Mouse (Mus musculus) stomach, embryonic 15.5 days (tissue): ENCODE measurements around the gene Noc4l. TPM values are rescaled to one million over a fixed set of nuclear protein-coding genes. Genes with fewer than 3 reads are reported as not detected.

Source experiments
- ATAC-seq: fragments of 200-750 bp; cut with Nextera tagmentation; 2 replicates; pipeline ENCODE4 v1.8.0; 2017; ENCODE audit warnings: low read depth, moderate number of reproducible peaks, moderate TSS enrichment; ENCODE audit not compliant: insufficient read depth, low FRiP score
- H3K27ac ChIP-seq: fragments of 300-500 bp; sonication (generic); 2 replicates; pipeline ENCODE4 v1.5.1; 2015; ENCODE audit warnings: mild to moderate bottlenecking, inconsistent platforms
- H3K27me3 ChIP-seq: fragments of 300-500 bp; sonication (generic); replicated peaks from 2 replicates; pipeline ENCODE4 v1.6.1; 2015; ENCODE audit warnings: inconsistent platforms
- H3K36me3 ChIP-seq: fragments of 300-500 bp; sonication (generic); 2 replicates; pipeline ENCODE4 v1.6.1; 2015; ENCODE audit warnings: inconsistent platforms
- H3K4me1 ChIP-seq: fragments of 300-500 bp; sonication (generic); 2 replicates; pipeline ENCODE4 v1.6.1; 2015; ENCODE audit warnings: inconsistent platforms
- H3K4me2 ChIP-seq: fragments of 300-500 bp; sonication (generic); 2 replicates; pipeline ENCODE4 v1.6.1; 2015; ENCODE audit warnings: mild to moderate bottlenecking, inconsistent platforms
- H3K4me3 ChIP-seq: fragments of 300-500 bp; sonication (generic); replicated peaks from 2 replicates; pipeline ENCODE4 v1.5.1; 2015; ENCODE audit warnings: inconsistent platforms
- H3K9ac ChIP-seq: fragments of 300-500 bp; sonication (generic); 2 replicates; pipeline ENCODE4 v1.6.1; 2015; ENCODE audit warnings: inconsistent platforms
- H3K9me3 ChIP-seq: fragments of 300-500 bp; sonication (generic); 2 replicates; pipeline ENCODE4 v1.6.1; 2016; ENCODE audit warnings: inconsistent platforms
- WGBS: fragments of 180-500 bp; shearing (Covaris S2); methylation state at CpG from one replicate; pipeline ENCODE4 v1.1.7; 2015; 5-methylcytosine and 5-hydroxymethylcytosine counted together
- microRNA-seq: library from miRNA; unstranded; fragments of <30 nt; microRNA quantifications from one replicate; pipeline ENCODE4, GENCODE M21; 2016
- polyA plus RNA-seq: library from polyadenylated mRNA; unstranded; fragments of >200 nt; fragmentation: Nextera tagmentation; extraction: Ambion mirVana; gene quantifications from 2 replicates; pipeline ENCODE4 v1.2.1, GENCODE M21; 2015

Noc4l gene
- polyA plus RNA-seq, 1 experiment from 2014 or later: 44.8 TPM

DNA sequence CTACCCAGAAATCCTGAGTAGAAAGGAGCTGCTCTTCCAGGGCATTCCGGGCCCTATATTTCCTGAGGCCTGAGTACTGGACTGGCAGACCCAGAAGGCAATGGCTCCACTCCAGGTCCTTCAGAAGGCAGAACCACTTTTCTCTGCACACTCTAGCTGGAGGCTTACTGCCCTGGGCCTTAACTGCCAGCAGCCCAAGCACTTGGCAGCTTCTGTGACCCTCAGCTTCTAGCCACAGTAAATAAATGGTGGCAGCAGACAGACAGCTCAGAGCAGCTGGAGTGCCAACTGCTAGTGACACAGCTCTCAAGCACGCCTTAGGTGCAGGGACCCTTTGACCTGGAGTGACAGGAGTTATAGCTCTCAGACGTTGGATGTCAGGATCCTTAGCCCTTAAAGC, 45.5 kb downstream of the Noc4l start:
- H3K9me3 ChIP-seq: no peaks in the 10 kb centered on the region
- no peaks in the 10 kb centered on the region for H3K27me3 ChIP-seq
- no peak overlapping the region for H3K4me3 ChIP-seq
- no peaks in the 10 kb centered on the region for H3K36me3 ChIP-seq
- no peak overlapping the region for H3K27ac ChIP-seq
- H3K9ac ChIP-seq: no peak overlapping the region
- 0 out of 2 replicates have a peak, but pooled peaks cover 3% of the 10 kb centered on the region for H3K4me1 ChIP-seq
- H3K4me2 ChIP-seq: no peak overlapping the region
- WGBS: 42% methylated on average over 3 of the region's 3 CpGs
- no peak for ATAC-seq

GRCm38 (mm10) chr5:110605531-110606221, 47.5 kb downstream of the Noc4l start:
- H3K36me3 ChIP-seq: no peaks in the 10 kb centered on the region
- H3K27ac ChIP-seq: no peak overlapping the region
- no peak overlapping the region for H3K9ac ChIP-seq
- H3K4me2 ChIP-seq: no peak overlapping the region
- H3K4me1 ChIP-seq: 0 out of 2 replicates have a peak, but pooled peaks cover 3% of the 10 kb centered on the region
- H3K9me3 ChIP-seq: no peaks in the 10 kb centered on the region
- ATAC-seq: no peak
- no peaks in the 10 kb centered on the region for H3K27me3 ChIP-seq
- no peak overlapping the region for H3K4me3 ChIP-seq
- WGBS: 60% methylated on average over 5 of the region's 5 CpGs

- Histone ChIP-seq H3K9me3 (no peaks in the 10 kb centered on the region), H3K9ac (no peak overlapping the region), H3K27me3 (no peaks in the 10 kb centered on the region; the same call in 1 of the 2 replicates), H3K4me3 (no peak overlapping the region), H3K4me2 (no peak overlapping the region), H3K4me1 (no peaks in the 10 kb centered on the region), H3K27ac (no peak overlapping the region), H3K36me3 (no peaks in the 10 kb centered on the region)
- WGBS: 80% methylated on average over 2 of the region's 2 CpGs
- ATAC-seq: no peak
These were observed 48.9 kb downstream of the Noc4l start for GRCm38 (mm10) chr5:110604311-110604710.

GRCm38 (mm10) chr5:110603016-110603685, 50.1 kb downstream of the Noc4l start:
- no peaks in the 10 kb centered on the region for H3K36me3 ChIP-seq
- H3K4me1 ChIP-seq: no peaks in the 10 kb centered on the region
- H3K27ac ChIP-seq: no peak overlapping the region
- ATAC-seq: no peak
- 78% methylated on average over 7 of the region's 7 CpGs for WGBS
- no peaks in the 10 kb centered on the region; the same call in 1 of the 2 replicates for H3K27me3 ChIP-seq
- no peak overlapping the region for H3K9ac ChIP-seq
- H3K4me3 ChIP-seq: no peak overlapping the region
- H3K9me3 ChIP-seq: no peaks in the 10 kb centered on the region
- H3K4me2 ChIP-seq: no peak overlapping the region

Small RNA genes within 50 kb of the gene (microRNA-seq; reads per million reads assigned to microRNA genes)
- not detected for gene Mir7026

Other genes starting within 250 kb of the Noc4l start
- 11.1 and 12.0 TPM in 2 replicates for gene Fbrsl1, start 204.9 kb downstream of the Noc4l start, polyA plus RNA-seq
- 0.46 and 0.71 TPM in 2 replicates for gene Galnt9, start 109.1 kb downstream of the Noc4l start, polyA plus RNA-seq
- 22.1 and 24.2 TPM in 2 replicates for gene Ddx51, start within 50 bp of the Noc4l start, polyA plus RNA-seq
- gene Ep400, start 117.3 kb upstream of the Noc4l start, polyA plus RNA-seq: 29.8 and 46.2 TPM in 2 replicates
- gene Pus1, start 127.2 kb upstream of the Noc4l start, polyA plus RNA-seq: 45.0 and 51.1 TPM in 2 replicates
- gene Ulk1, start 156.7 kb upstream of the Noc4l start, polyA plus RNA-seq: 14.0 and 15.8 TPM in 2 replicates
- 28.2 and 30.0 TPM in 2 replicates for gene Hscb, start 186.4 kb upstream of the Noc4l start, polyA plus RNA-seq
- gene Chek2, start 186.6 kb upstream of the Noc4l start, polyA plus RNA-seq: 31.7 and 33.8 TPM in 2 replicates
- 10.2 and 10.9 TPM in 2 replicates for gene Ttc28, start 226.4 kb upstream of the Noc4l start, polyA plus RNA-seq